Mouse (Mus musculus) liver (tissue): Measurements from ENCODE around the gene Rnase1.
"Not testable (repeated sequence)": the region's sequence is repeated elsewhere in the genome, so short reads cannot be mapped to it uniquely, and the experiment has no call there.

Source experiments
- DNase-seq: peaks from one replicate; pipeline ENCODE4 v3.0.0-alpha.2; 2020; ENCODE audit warnings: mixed read lengths

Gene Rnase1

GRCm38 (mm10) chr14:51146685-51147084 lies at the start of gene Rnase1:
Gene Rnase1, minus strand, starts transcription at chr14:51146785.
- no peak for DNase-seq

GRCm38 (mm10) chr14:51195681-51196080 lies 49.1 kb upstream of the Rnase1 start:
- DNase-seq, result no peak

GRCm38 (mm10) chr14:51181051-51181450 lies 34.5 kb upstream of the Rnase1 start:
- DNase-seq, result not testable (repeated sequence)

- no peak for DNase-seq
Observed at GRCm38 (mm10) chr14:51173843-51174242, 27.3 kb upstream of the Rnase1 start.

GRCm38 (mm10) chr14:51172947-51173346 lies 26.4 kb upstream of the Rnase1 start:
- not testable (repeated sequence) for DNase-seq

- DNase-seq, result peak; percentile 76
Observed at GRCm38 (mm10) chr14:51172095-51172865, 25.7 kb upstream of the Rnase1 start.

GRCm38 (mm10) chr14:51166068-51166467 lies 19.5 kb upstream of the Rnase1 start:
- DNase-seq, result no peak

- DNase-seq, result no peak
Observed at GRCm38 (mm10) chr14:51165435-51165834, 18.9 kb upstream of the Rnase1 start.

- DNase-seq, result not testable (repeated sequence)
Observed at GRCm38 (mm10) chr14:51163323-51163722, 16.7 kb upstream of the Rnase1 start.

- not testable (repeated sequence) for DNase-seq
Observed at GRCm38 (mm10) chr14:51161976-51162375, 15.4 kb upstream of the Rnase1 start, which contains the start of gene Rnase2b. Gene Rnase2b, plus strand, starts transcription at chr14:51162260.

- DNase-seq, result no peak
Observed at GRCm38 (mm10) chr14:51157072-51157471, 10.5 kb upstream of the Rnase1 start.

- no peak for DNase-seq
Observed at GRCm38 (mm10) chr14:51156736-51157068, 10.1 kb upstream of the Rnase1 start.

GRCm38 (mm10) chr14:51156056-51156735 lies 9.6 kb upstream of the Rnase1 start:
- DNase-seq, result no peak

GRCm38 (mm10) chr14:51152249-51152870 lies 5.8 kb upstream of the Rnase1 start:
- DNase-seq, result peak; percentile 60

- DNase-seq, result peak; percentile 59
Observed at GRCm38 (mm10) chr14:51150206-51150831, 3.7 kb upstream of the Rnase1 start.

- peak; percentile 72 for DNase-seq
Observed at GRCm38 (mm10) chr14:51149164-51149563, 2.6 kb upstream of the Rnase1 start.

- DNase-seq, result no peak
Observed at GRCm38 (mm10) chr14:51148006-51148405, 1.4 kb upstream of the Rnase1 start.

GRCm38 (mm10) chr14:51145521-51145920 lies 1.1 kb downstream of the Rnase1 start:
- no peak for DNase-seq

- DNase-seq, result no peak
Observed at GRCm38 (mm10) chr14:51144451-51144850, 2.1 kb downstream of the Rnase1 start.

GRCm38 (mm10) chr14:51143937-51144336 lies 2.6 kb downstream of the Rnase1 start:
- DNase-seq, result peak; percentile 49

- peak; percentile 3 for DNase-seq
Observed at GRCm38 (mm10) chr14:51143287-51143686, 3.3 kb downstream of the Rnase1 start.

- peak; percentile 53 for DNase-seq
Observed at GRCm38 (mm10) chr14:51142568-51142967, 4.0 kb downstream of the Rnase1 start.

- peak; percentile 10 for DNase-seq
Observed at GRCm38 (mm10) chr14:51142119-51142518, 4.5 kb downstream of the Rnase1 start.
